Mouse (Mus musculus): ENCODE results near the gene Sema4a.

- TF ChIP-seq CTCF (IDR thresholded peaks at IDR 0.05; ENCODE audit: extremely low read depth, insufficient read depth, low read length) (no peak), POLR2A (IDR thresholded peaks at IDR 0.05; ENCODE audit: extremely low read depth, insufficient read depth, low read length) (peak; percentile 99)
These were observed 36.2 kb downstream of the Sema4a start, which contains the start of gene Slc25a44 for GRCm38 (mm10) chr3:88424605-88425329.
